Mouse (Mus musculus) hindbrain, embryonic 12.5 days (tissue): ENCODE results near the gene Rangap1. TPM values are rescaled to one million over a fixed set of nuclear protein-coding genes. Genes with fewer than 3 reads are reported as not detected.

Experiments
- ATAC-seq: fragments of 200-750 bp; cut with Nextera tagmentation; 2 replicates; pipeline ENCODE4 v1.8.0; 2017; ENCODE audit warnings: moderate TSS enrichment; ENCODE audit not compliant: low FRiP score
- H3K27ac ChIP-seq: fragments of 300-500 bp; sonication (generic); 2 replicates; pipeline ENCODE4 v1.5.1; 2016; ENCODE audit warnings: mild to moderate bottlenecking
- H3K27me3 ChIP-seq: fragments of 300-500 bp; sonication (generic); 2 replicates; pipeline ENCODE4 v1.6.1; 2016; ENCODE audit warnings: mild to moderate bottlenecking
- H3K36me3 ChIP-seq: fragments of 300-500 bp; sonication (generic); 2 replicates; pipeline ENCODE4 v1.6.1; 2016; ENCODE audit warnings: mild to moderate bottlenecking
- H3K4me1 ChIP-seq: fragments of 300-500 bp; sonication (generic); 2 replicates; pipeline ENCODE4 v1.6.1; 2016
- H3K4me2 ChIP-seq: fragments of 300-500 bp; sonication (generic); replicated peaks from 2 replicates; pipeline ENCODE4 v1.6.1; 2016; ENCODE audit warnings: mild to moderate bottlenecking
- H3K4me3 ChIP-seq: fragments of 300-500 bp; sonication (generic); 2 replicates; pipeline ENCODE4 v1.5.1; 2016; ENCODE audit warnings: mild to moderate bottlenecking
- H3K9ac ChIP-seq: fragments of 300-500 bp; sonication (generic); 2 replicates; pipeline ENCODE4 v1.6.1; 2016; ENCODE audit warnings: mild to moderate bottlenecking, moderate library complexity
- H3K9me3 ChIP-seq: fragments of 300-500 bp; sonication (generic); replicated peaks from 2 replicates; pipeline ENCODE4 v1.6.1; 2016; ENCODE audit warnings: mild to moderate bottlenecking
- WGBS: fragments of 180-500 bp; shearing (Covaris S2); methylation state at CpG from one replicate; pipeline ENCODE4 v1.1.7; 2016; 5-methylcytosine and 5-hydroxymethylcytosine counted together
- polyA plus RNA-seq: library from polyadenylated mRNA; unstranded; fragments of >200 nt; fragmentation: Nextera tagmentation; extraction: Ambion mirVana; gene quantifications from 2 replicates; pipeline ENCODE4 v1.2.1, GENCODE M21; 2016

Gene Rangap1
- polyA plus RNA-seq, 1 experiment from 2014 or later, result 131 TPM

- H3K4me3 ChIP-seq, result no peak overlapping the region
- 57% methylated on average over 3 of the region's 3 CpGs for WGBS
These were observed 10.3 kb downstream of the Rangap1 start for GRCm38 (mm10) chr15:81735075-81735474.

GRCm38 (mm10) chr15:81729792-81730635 is 15.3 kb downstream of the Rangap1 start:
- peak overlapping the region; percentile 82 for H3K27ac ChIP-seq
- peak overlapping the region; percentile 97 for H3K4me2 ChIP-seq
- WGBS, result 4% methylated on average over 41 of the region's 41 CpGs
- H3K27me3 ChIP-seq, result no peaks in the 10 kb centered on the region
- H3K4me3 ChIP-seq, result peak overlapping the region; percentile 97
- H3K36me3 ChIP-seq, result peaks cover 6% of the 10 kb centered on the region; the same call in 1 of the 2 replicates
- H3K9ac ChIP-seq, result peak overlapping the region; percentile 97
- peak; percentile 99 for ATAC-seq
- H3K9me3 ChIP-seq, result no peaks in the 10 kb centered on the region
- H3K4me1 ChIP-seq, result peaks cover 21% of the 10 kb centered on the region

More at GRCm38 (mm10) chr15:81735075-81735474, 10.3 kb downstream of the Rangap1 start:
- Histone ChIP-seq H3K4me2 (no peak overlapping the region), H3K9ac (no peak overlapping the region), H3K27me3 (no peaks in the 10 kb centered on the region), H3K4me1 (no peaks in the 10 kb centered on the region), H3K27ac (no peak overlapping the region), H3K9me3 (no peaks in the 10 kb centered on the region), H3K36me3 (no peaks in the 10 kb centered on the region)
- ATAC-seq, result no peak

- Histone ChIP-seq H3K9me3 (no peaks in the 10 kb centered on the region), H3K27ac (peak overlapping the region; percentile 82), H3K27me3 (no peaks in the 10 kb centered on the region), H3K4me3 (peak overlapping the region; percentile 97), H3K4me1 (peaks cover 21% of the 10 kb centered on the region), H3K4me2 (peak overlapping the region; percentile 97), H3K36me3 (peaks cover 8% of the 10 kb centered on the region), H3K9ac (peak overlapping the region; percentile 97)
- under 1% methylated on average over 49 of the region's 49 CpGs for WGBS
- ATAC-seq, result peak; percentile 1; the same call in 1 of the 2 replicates
These were observed 16.0 kb downstream of the Rangap1 start for GRCm38 (mm10) chr15:81729241-81729791.

GRCm38 (mm10) chr15:81725965-81726364 is 19.4 kb downstream of the Rangap1 start:
- 98% methylated on average over 8 of the region's 8 CpGs for WGBS

GRCm38 (mm10) chr15:81723653-81724052 is 21.7 kb downstream of the Rangap1 start:
- Histone ChIP-seq H3K4me2 (no peak overlapping the region), H3K27ac (no peak overlapping the region), H3K4me3 (no peak overlapping the region), H3K27me3 (no peaks in the 10 kb centered on the region), H3K9me3 (no peaks in the 10 kb centered on the region), H3K4me1 (peaks cover 18% of the 10 kb centered on the region), H3K36me3 (peaks cover 62% of the 10 kb centered on the region), H3K9ac (no peak overlapping the region)
- no peak for ATAC-seq
- 94% methylated on average over 11 of the region's 11 CpGs for WGBS

More at GRCm38 (mm10) chr15:81725965-81726364, 19.4 kb downstream of the Rangap1 start:
- H3K9ac ChIP-seq, result no peak overlapping the region
- no peaks in the 10 kb centered on the region for H3K27me3 ChIP-seq
- no peak overlapping the region for H3K4me3 ChIP-seq
- peaks cover 40% of the 10 kb centered on the region for H3K36me3 ChIP-seq
- H3K4me2 ChIP-seq, result no peak overlapping the region
- ATAC-seq, result no peak
- no peaks in the 10 kb centered on the region for H3K9me3 ChIP-seq
- H3K27ac ChIP-seq, result no peak overlapping the region
- H3K4me1 ChIP-seq, result peaks cover 21% of the 10 kb centered on the region

- Histone ChIP-seq H3K36me3 (peaks cover 75% of the 10 kb centered on the region), H3K9me3 (no peaks in the 10 kb centered on the region), H3K27ac (no peak overlapping the region), H3K4me3 (no peak overlapping the region), H3K9ac (no peak overlapping the region), H3K4me2 (no peak overlapping the region), H3K4me1 (peaks cover 11% of the 10 kb centered on the region; the same call in 1 of the 2 replicates), H3K27me3 (no peaks in the 10 kb centered on the region)
- no peak for ATAC-seq
- 94% methylated on average over 5 of the region's 5 CpGs for WGBS
These were observed 23.0 kb downstream of the Rangap1 start for GRCm38 (mm10) chr15:81722361-81722760.

GRCm38 (mm10) chr15:81719139-81719531 is 26.2 kb downstream of the Rangap1 start:
- 90% methylated on average over 6 of the region's 6 CpGs for whole genome bisulfite sequencing
- no peak overlapping the region for H3K4me3 ChIP-seq
- peaks cover 92% of the 10 kb centered on the region for H3K36me3 ChIP-seq
- H3K9ac ChIP-seq, result no peak overlapping the region
- H3K9me3 ChIP-seq, result no peaks in the 10 kb centered on the region
- peaks cover 7% of the 10 kb centered on the region; the same call in 1 of the 2 replicates for H3K4me1 ChIP-seq
- no peak for ATAC-seq
- no peaks in the 10 kb centered on the region for H3K27me3 ChIP-seq
- H3K27ac ChIP-seq, result peak overlapping the region; percentile 67; the same call in 1 of the 2 replicates
- H3K4me2 ChIP-seq, result no peak overlapping the region

- Histone ChIP-seq H3K9me3 (no peaks in the 10 kb centered on the region), H3K4me2 (no peak overlapping the region), H3K9ac (no peak overlapping the region; the same call in 1 of the 2 replicates), H3K36me3 (peaks cover 93% of the 10 kb centered on the region), H3K4me3 (no peak overlapping the region), H3K27me3 (no peaks in the 10 kb centered on the region), H3K27ac (peak overlapping the region; percentile 67), H3K4me1 (peaks cover 7% of the 10 kb centered on the region; the same call in 1 of the 2 replicates)
- WGBS, result 90% methylated on average over 9 of the region's 9 CpGs
- ATAC-seq, result no peak; the same call in 1 of the 2 replicates
These were observed 26.8 kb downstream of the Rangap1 start for GRCm38 (mm10) chr15:81718336-81719138.

GRCm38 (mm10) chr15:81713742-81714141 is 31.6 kb downstream of the Rangap1 start:
- Histone ChIP-seq H3K27ac (no peak overlapping the region), H3K9ac (no peak overlapping the region), H3K4me3 (no peak overlapping the region), H3K36me3 (peaks cover 92% of the 10 kb centered on the region), H3K4me1 (peaks cover 5% of the 10 kb centered on the region; the same call in 1 of the 2 replicates), H3K9me3 (no peaks in the 10 kb centered on the region), H3K4me2 (no peak overlapping the region), H3K27me3 (no peaks in the 10 kb centered on the region)
- 86% methylated on average over 6 of the region's 6 CpGs for WGBS
- no peak for ATAC-seq

GRCm38 (mm10) chr15:81710801-81711200 is 34.5 kb downstream of the Rangap1 start:
- Histone ChIP-seq H3K4me2 (no peak overlapping the region), H3K4me3 (no peak overlapping the region), H3K27ac (no peak overlapping the region), H3K36me3 (peaks cover 88% of the 10 kb centered on the region), H3K9me3 (no peaks in the 10 kb centered on the region), H3K9ac (no peak overlapping the region), H3K27me3 (no peaks in the 10 kb centered on the region), H3K4me1 (no peaks in the 10 kb centered on the region)
- ATAC-seq, result no peak
- WGBS, result 77% methylated on average over 4 of the region's 4 CpGs

GRCm38 (mm10) chr15:81709686-81710085 is 35.6 kb downstream of the Rangap1 start:
- H3K4me1 ChIP-seq, result no peaks in the 10 kb centered on the region
- ATAC-seq, result no peak
- H3K9ac ChIP-seq, result no peak overlapping the region
- H3K4me2 ChIP-seq, result no peak overlapping the region
- 100% methylated on average over 1 of the region's 1 CpGs for WGBS
- H3K27me3 ChIP-seq, result no peaks in the 10 kb centered on the region
- H3K27ac ChIP-seq, result no peak overlapping the region
- H3K36me3 ChIP-seq, result peaks cover 89% of the 10 kb centered on the region
- no peaks in the 10 kb centered on the region for H3K9me3 ChIP-seq
- H3K4me3 ChIP-seq, result no peak overlapping the region

GRCm38 (mm10) chr15:81708991-81709390 is 36.3 kb downstream of the Rangap1 start:
- H3K27ac ChIP-seq, result no peak overlapping the region
- H3K4me3 ChIP-seq, result no peak overlapping the region
- H3K4me2 ChIP-seq, result no peak overlapping the region
- H3K36me3 ChIP-seq, result peaks cover 94% of the 10 kb centered on the region
- no peak for ATAC-seq
- no peaks in the 10 kb centered on the region for H3K27me3 ChIP-seq
- 90% methylated on average over 11 of the region's 11 CpGs for WGBS
- H3K9ac ChIP-seq, result no peak overlapping the region
- no peaks in the 10 kb centered on the region for H3K9me3 ChIP-seq
- H3K4me1 ChIP-seq, result no peaks in the 10 kb centered on the region
